Mouse (Mus musculus): ENCODE measurements around the gene D430042O09Rik.

DNA sequence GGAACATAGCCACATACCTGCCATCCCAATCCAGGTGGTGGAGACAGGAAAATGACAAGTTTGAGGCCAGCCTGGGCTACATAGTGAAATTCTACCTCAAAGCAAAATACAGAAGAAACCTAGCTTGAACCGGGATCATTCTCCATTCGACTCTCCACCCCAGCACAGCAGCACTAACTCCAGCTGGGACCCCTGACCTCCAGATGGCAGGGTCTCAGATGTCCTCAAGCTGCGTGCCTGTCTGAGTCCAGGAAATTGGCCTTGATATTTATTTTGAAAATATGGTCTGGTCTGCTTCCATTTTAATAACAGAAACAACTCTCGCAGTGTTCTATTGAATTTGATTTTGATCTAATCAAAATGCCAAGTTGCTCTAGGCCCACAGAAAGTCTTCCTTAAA, 179.4 kb downstream of the D430042O09Rik start:
- no peak for TF ChIP-seq CTCF (IDR thresholded peaks at IDR 0.05; ENCODE audit: control insufficient read depth, insufficient read depth, insufficient read length)
- TF ChIP-seq MAX (IDR thresholded peaks at IDR 0.05), result no peak
- no peak for TF ChIP-seq MYOD1 (IDR thresholded peaks at IDR 0.05; ENCODE audit: control insufficient read depth, insufficient read length, low read depth)
- no peak for TF ChIP-seq MYOG (IDR thresholded peaks at IDR 0.05; ENCODE audit: control insufficient read depth, extremely low read depth, insufficient read length)
